Mouse (Mus musculus) limb, embryonic 13.5 days (tissue): ENCODE results near the gene Robo1. TPM values are rescaled to one million over a fixed set of nuclear protein-coding genes. Genes with fewer than 3 reads are reported as not detected.

ENCODE experiments used
- ATAC-seq: fragments of 200-750 bp; cut with Nextera tagmentation; 2 replicates; pipeline ENCODE4 v1.8.0; 2017; ENCODE audit warnings: low read depth, moderate number of reproducible peaks, moderate TSS enrichment; ENCODE audit not compliant: low FRiP score
- H3K27ac ChIP-seq: fragments of 300-500 bp; sonication (generic); 2 replicates; pipeline ENCODE4 v1.5.1; 2015; ENCODE audit warnings: inconsistent platforms, mild to moderate bottlenecking, moderate library complexity
- H3K27me3 ChIP-seq: fragments of 300-500 bp; sonication (generic); 2 replicates; pipeline ENCODE4 v1.6.1; 2015; ENCODE audit warnings: mild to moderate bottlenecking, inconsistent platforms
- H3K36me3 ChIP-seq: fragments of 300-500 bp; sonication (generic); 2 replicates; pipeline ENCODE4 v1.6.1; 2015; ENCODE audit warnings: inconsistent platforms, mild to moderate bottlenecking, moderate library complexity
- H3K4me1 ChIP-seq: fragments of 300-500 bp; sonication (generic); 2 replicates; pipeline ENCODE4 v1.6.1; 2015; ENCODE audit warnings: inconsistent platforms
- H3K4me2 ChIP-seq: fragments of 300-500 bp; sonication (generic); replicated peaks from 2 replicates; pipeline ENCODE4 v1.6.1; 2015; ENCODE audit warnings: inconsistent platforms, mild to moderate bottlenecking, moderate library complexity
- H3K4me3 ChIP-seq: fragments of 300-500 bp; sonication (generic); 2 replicates; pipeline ENCODE4 v1.5.1; 2015; ENCODE audit warnings: moderate library complexity, mild to moderate bottlenecking, inconsistent platforms
- H3K9ac ChIP-seq: fragments of 300-500 bp; sonication (generic); 2 replicates; pipeline ENCODE4 v1.6.1; 2015; ENCODE audit warnings: mild to moderate bottlenecking, inconsistent platforms
- H3K9me3 ChIP-seq: fragments of 300-500 bp; sonication (generic); 2 replicates; pipeline ENCODE4 v1.6.1; 2016; ENCODE audit warnings: inconsistent platforms
- WGBS: fragments of 180-500 bp; shearing (Covaris S2); methylation state at CpG from one replicate; pipeline ENCODE4 v1.1.7; 2015; 5-methylcytosine and 5-hydroxymethylcytosine counted together
- polyA plus RNA-seq: library from polyadenylated mRNA; unstranded; fragments of >200 nt; fragmentation: Nextera tagmentation; extraction: Ambion mirVana; gene quantifications from 2 replicates; pipeline ENCODE4 v1.2.1, GENCODE M21; 2015

The Robo1 gene
- polyA plus RNA-seq, 1 experiment from 2014 or later: 58.2 TPM

- ATAC-seq: no peak
- no peaks in the 10 kb centered on the region for H3K27me3 ChIP-seq
- 59% methylated on average over 9 of the region's 9 CpGs for WGBS
Measured at GRCm38 (mm10) chr16:72791181-72791705, 483.1 kb downstream of the Robo1 start.

GRCm38 (mm10) chr16:72794692-72795378 lies 486.7 kb downstream of the Robo1 start:
- WGBS: 60% methylated on average over 6 of the region's 6 CpGs
- no peak overlapping the region for H3K4me2 ChIP-seq
- peaks cover 37% of the 10 kb centered on the region for H3K4me1 ChIP-seq
- ATAC-seq: no peak
- H3K9me3 ChIP-seq: no peaks in the 10 kb centered on the region
- no peak overlapping the region for H3K9ac ChIP-seq
- no peak overlapping the region for H3K27ac ChIP-seq
- no peaks in the 10 kb centered on the region for H3K36me3 ChIP-seq
- no peaks in the 10 kb centered on the region for H3K27me3 ChIP-seq
- no peak overlapping the region for H3K4me3 ChIP-seq

More at GRCm38 (mm10) chr16:72791181-72791705, 483.1 kb downstream of the Robo1 start:
- Histone ChIP-seq H3K9me3 (no peaks in the 10 kb centered on the region), H3K4me2 (no peak overlapping the region), H3K9ac (no peak overlapping the region), H3K4me1 (peaks cover 16% of the 10 kb centered on the region), H3K27ac (no peak overlapping the region), H3K4me3 (no peak overlapping the region), H3K36me3 (no peaks in the 10 kb centered on the region)

DNA sequence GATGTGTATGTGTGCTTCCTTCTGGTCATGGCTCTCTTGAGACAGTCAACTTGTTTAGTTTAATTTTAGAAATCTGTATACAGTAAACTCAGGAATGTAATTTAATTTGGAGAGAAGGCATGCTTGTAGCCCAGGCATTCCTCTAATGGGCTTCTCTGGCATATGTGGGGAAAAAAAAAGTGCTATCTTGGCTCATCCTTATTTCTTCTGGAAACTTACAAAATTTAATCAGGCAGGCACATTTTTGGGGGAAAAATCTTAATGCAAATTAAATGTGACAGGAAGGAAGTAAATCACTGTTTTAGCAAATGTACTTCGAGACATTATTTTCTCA lies 487.2 kb downstream of the Robo1 start:
- 54% methylated on average over 1 of the region's 1 CpGs for WGBS
- no peak overlapping the region for H3K27ac ChIP-seq

GRCm38 (mm10) chr16:72798405-72798949 lies 490.4 kb downstream of the Robo1 start:
- H3K4me3 ChIP-seq: no peak overlapping the region
- no peaks in the 10 kb centered on the region for H3K36me3 ChIP-seq
- H3K4me2 ChIP-seq: no peak overlapping the region
- no peak for ATAC-seq
- no peak overlapping the region for H3K27ac ChIP-seq
- WGBS: 78% methylated on average over 12 of the region's 12 CpGs
- peaks cover 51% of the 10 kb centered on the region for H3K4me1 ChIP-seq
- H3K27me3 ChIP-seq: no peaks in the 10 kb centered on the region
- no peaks in the 10 kb centered on the region for H3K9me3 ChIP-seq
- H3K9ac ChIP-seq: no peak overlapping the region

More for the DNA sequence above, 487.2 kb downstream of the Robo1 start:
- Histone ChIP-seq H3K27me3 (no peaks in the 10 kb centered on the region), H3K4me3 (no peak overlapping the region), H3K4me1 (peaks cover 42% of the 10 kb centered on the region), H3K9ac (no peak overlapping the region), H3K9me3 (no peaks in the 10 kb centered on the region), H3K4me2 (no peak overlapping the region), H3K36me3 (no peaks in the 10 kb centered on the region)
- ATAC-seq: no peak

GRCm38 (mm10) chr16:72800121-72800749 lies 492.1 kb downstream of the Robo1 start:
- Histone ChIP-seq H3K9me3 (no peaks in the 10 kb centered on the region), H3K27me3 (no peaks in the 10 kb centered on the region), H3K9ac (no peak overlapping the region), H3K36me3 (peaks cover 7% of the 10 kb centered on the region; the same call in 1 of the 2 replicates), H3K27ac (no peak overlapping the region), H3K4me1 (peaks cover 43% of the 10 kb centered on the region), H3K4me2 (peak overlapping the region; percentile 38), H3K4me3 (no peak overlapping the region)
- ATAC-seq: peak; percentile 70; the same call in 1 of the 2 replicates
- 46% methylated on average over 15 of the region's 15 CpGs for WGBS

DNA sequence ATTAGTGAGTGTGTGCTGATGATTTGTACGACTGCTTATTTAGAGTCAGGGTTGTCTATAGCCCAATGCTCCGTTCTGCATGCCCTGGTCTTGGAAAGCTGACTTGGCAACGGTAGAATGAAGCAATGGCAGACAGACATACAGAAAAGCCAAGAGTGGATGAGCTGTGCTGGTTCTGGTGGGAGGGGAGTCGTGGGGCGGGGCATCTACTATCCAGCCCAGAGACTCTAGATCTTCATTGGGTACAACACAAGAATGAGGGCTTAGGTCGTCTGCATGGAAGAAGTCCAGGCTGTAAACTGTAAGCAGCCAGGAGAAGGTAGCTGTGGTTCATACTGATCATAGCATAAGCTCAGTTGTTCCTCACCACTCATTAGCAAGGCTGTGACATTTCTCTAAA lies 492.7 kb downstream of the Robo1 start:
- no peak overlapping the region for H3K27ac ChIP-seq
- no peaks in the 10 kb centered on the region for H3K27me3 ChIP-seq
- H3K36me3 ChIP-seq: peaks cover 7% of the 10 kb centered on the region; the same call in 1 of the 2 replicates
- H3K9me3 ChIP-seq: no peaks in the 10 kb centered on the region
- peak overlapping the region; percentile 38 for H3K4me2 ChIP-seq
- peaks cover 37% of the 10 kb centered on the region for H3K4me1 ChIP-seq
- WGBS: 85% methylated on average over 6 of the region's 6 CpGs
- ATAC-seq: 0 out of 2 replicates have a peak, but pooled peaks have one; percentile 12
- no peak overlapping the region for H3K4me3 ChIP-seq
- H3K9ac ChIP-seq: no peak overlapping the region

GRCm38 (mm10) chr16:72808351-72808750 lies 500.2 kb downstream of the Robo1 start:
- peaks cover 7% of the 10 kb centered on the region; the same call in 1 of the 2 replicates for H3K36me3 ChIP-seq
- H3K9me3 ChIP-seq: no peaks in the 10 kb centered on the region
- peak overlapping the region; percentile 55 for H3K4me2 ChIP-seq
- H3K4me3 ChIP-seq: no peak overlapping the region
- H3K27ac ChIP-seq: no peak overlapping the region
- 18% methylated on average over 10 of the region's 10 CpGs for WGBS
- ATAC-seq: peak; percentile 48
- peak overlapping the region; percentile 55; the same call in 1 of the 2 replicates for H3K9ac ChIP-seq
- peaks cover 35% of the 10 kb centered on the region for H3K4me1 ChIP-seq
- no peaks in the 10 kb centered on the region for H3K27me3 ChIP-seq

GRCm38 (mm10) chr16:72810942-72811341 lies 502.8 kb downstream of the Robo1 start:
- H3K4me3 ChIP-seq: no peak overlapping the region
- no peaks in the 10 kb centered on the region for H3K9me3 ChIP-seq
- H3K36me3 ChIP-seq: no peaks in the 10 kb centered on the region
- WGBS: 39% methylated on average over 3 of the region's 3 CpGs
- peaks cover 35% of the 10 kb centered on the region for H3K4me1 ChIP-seq
- no peak for ATAC-seq
- H3K9ac ChIP-seq: no peak overlapping the region
- H3K27me3 ChIP-seq: no peaks in the 10 kb centered on the region
- H3K4me2 ChIP-seq: no peak overlapping the region
- no peak overlapping the region for H3K27ac ChIP-seq

DNA sequence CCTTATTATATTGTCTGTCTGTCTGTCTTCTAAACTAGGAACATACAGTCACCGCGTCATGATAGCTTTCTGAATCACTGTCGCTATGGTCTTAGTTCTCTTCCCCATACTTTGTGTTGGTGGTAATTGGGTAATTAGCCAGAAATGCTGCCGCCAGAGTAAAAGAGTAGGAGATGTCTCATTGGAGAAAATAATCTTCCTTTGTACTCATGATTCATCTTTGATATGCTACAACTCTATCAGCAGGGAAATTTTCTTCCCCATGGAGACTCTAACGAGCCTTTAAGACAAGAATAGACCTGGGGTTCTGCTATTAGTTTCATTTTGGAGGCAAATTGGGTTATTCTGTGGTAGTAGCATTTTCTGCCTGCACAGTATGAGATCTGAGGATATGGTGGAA lies 503.4 kb downstream of the Robo1 start:
- Histone ChIP-seq H3K4me2 (no peak overlapping the region), H3K27ac (0 out of 2 replicates have a peak overlapping the region, but pooled peaks have one; percentile 10), H3K4me1 (peaks cover 35% of the 10 kb centered on the region), H3K9me3 (no peaks in the 10 kb centered on the region), H3K36me3 (no peaks in the 10 kb centered on the region), H3K9ac (no peak overlapping the region), H3K4me3 (no peak overlapping the region), H3K27me3 (no peaks in the 10 kb centered on the region)
- WGBS: 68% methylated on average over 5 of the region's 5 CpGs
- no peak for ATAC-seq

DNA sequence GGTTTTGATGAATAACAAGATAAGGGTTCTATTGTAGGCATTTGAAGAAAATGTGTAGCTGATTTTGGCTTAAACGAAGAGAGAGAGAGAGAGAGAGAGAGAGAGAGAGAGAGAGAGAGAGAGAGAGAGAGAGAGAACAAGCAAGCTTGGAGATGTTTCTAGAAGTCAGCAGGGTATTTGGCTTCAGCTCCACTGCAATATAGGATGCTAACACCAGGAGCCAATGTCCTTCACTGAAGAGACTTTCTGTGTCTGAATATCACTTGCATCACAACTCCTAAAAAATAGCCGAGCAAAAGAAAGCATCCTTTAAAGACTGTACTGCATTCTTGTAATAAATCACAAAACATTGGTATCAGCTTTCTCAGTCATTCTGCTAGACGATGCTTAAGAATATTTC lies 503.8 kb downstream of the Robo1 start:
- H3K9ac ChIP-seq: no peak overlapping the region
- H3K27me3 ChIP-seq: no peaks in the 10 kb centered on the region
- no peaks in the 10 kb centered on the region for H3K36me3 ChIP-seq
- no peaks in the 10 kb centered on the region for H3K9me3 ChIP-seq
- peak; percentile 60 for ATAC-seq
- H3K4me1 ChIP-seq: peaks cover 32% of the 10 kb centered on the region
- no peak overlapping the region for H3K4me3 ChIP-seq
- WGBS: 14% methylated on average over 3 of the region's 3 CpGs
- no peak overlapping the region for H3K27ac ChIP-seq
- no peak overlapping the region for H3K4me2 ChIP-seq

DNA sequence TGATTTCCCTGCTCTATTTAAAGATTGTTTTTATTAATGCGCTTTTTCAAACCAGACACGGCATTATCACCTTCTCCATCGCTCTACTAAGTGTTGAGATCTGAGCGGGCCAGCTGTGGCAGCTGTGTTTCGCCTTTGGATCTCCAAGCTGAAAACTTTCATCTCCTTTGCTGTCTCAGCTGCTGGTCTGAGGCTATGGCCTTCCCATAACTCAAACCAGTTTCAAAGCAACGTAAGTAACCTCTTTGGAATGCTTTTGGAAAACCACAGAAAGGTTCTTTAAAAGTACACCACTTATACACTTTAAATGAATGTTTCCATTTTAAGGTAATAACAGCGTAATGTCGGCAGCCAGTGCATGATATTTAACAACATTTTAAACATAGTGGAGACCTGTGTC lies 520.3 kb downstream of the Robo1 start:
- Histone ChIP-seq H3K4me2 (0 out of 2 replicates have a peak overlapping the region, but pooled peaks have one; percentile 12), H3K36me3 (no peaks in the 10 kb centered on the region), H3K27me3 (no peaks in the 10 kb centered on the region), H3K4me1 (peaks cover 34% of the 10 kb centered on the region), H3K4me3 (no peak overlapping the region), H3K27ac (no peak overlapping the region; the same call in 1 of the 2 replicates), H3K9me3 (no peaks in the 10 kb centered on the region), H3K9ac (no peak overlapping the region)
- WGBS: 26% methylated on average over 8 of the region's 8 CpGs
- peak; percentile 60; the same call in 1 of the 2 replicates for ATAC-seq

DNA sequence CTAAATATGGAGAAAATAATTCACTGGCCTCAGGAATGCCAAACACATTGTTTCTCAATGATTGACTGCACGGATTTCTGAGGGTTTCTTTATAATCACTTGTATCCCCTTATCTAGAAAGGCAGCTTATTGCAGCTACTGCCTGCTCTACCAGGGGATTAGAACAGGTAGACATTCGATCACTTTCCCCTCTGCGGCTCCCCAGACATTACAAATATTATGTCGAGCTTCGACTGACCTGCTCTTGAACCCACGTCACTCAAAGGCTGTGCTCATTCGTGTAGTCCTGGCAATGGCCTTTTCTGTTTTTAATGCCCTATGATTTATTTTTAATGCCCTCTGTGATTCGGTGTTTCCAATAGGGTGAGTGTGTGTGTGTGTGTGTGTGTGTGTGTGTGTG lies 521.4 kb downstream of the Robo1 start:
- 38% methylated on average over 8 of the region's 8 CpGs for WGBS
- no peaks in the 10 kb centered on the region for H3K27me3 ChIP-seq
- H3K4me2 ChIP-seq: no peak overlapping the region
- H3K4me1 ChIP-seq: peaks cover 34% of the 10 kb centered on the region
- H3K9me3 ChIP-seq: no peaks in the 10 kb centered on the region
- H3K4me3 ChIP-seq: no peak overlapping the region
- H3K36me3 ChIP-seq: no peaks in the 10 kb centered on the region
- ATAC-seq: no peak
- H3K9ac ChIP-seq: no peak overlapping the region
- H3K27ac ChIP-seq: no peak overlapping the region
